Mouse (Mus musculus) frontal cortex, postnatal 36 days (tissue): Measurements from ENCODE around the gene Med21.

Experiments
- DNase-seq, 2 experiments: peaks; one replicate each; pipeline ENCODE4 v3.0.0; 2022; ENCODE audit warnings: low spot score in 2 of 2

Gene Med21

GRCm38 (mm10) chr6:146678136-146679070 is 36.1 kb downstream of the Med21 start:
- no peak for DNase-seq

- DNase-seq, result no peak
These were observed 41.5 kb downstream of the Med21 start for GRCm38 (mm10) chr6:146683881-146684280.

- DNase-seq, result no peak
These were observed 43.5 kb downstream of the Med21 start for GRCm38 (mm10) chr6:146685781-146686308.

- no peak for DNase-seq
These were observed 44.3 kb downstream of the Med21 start for GRCm38 (mm10) chr6:146686463-146687196.

- no peak for DNase-seq
These were observed 45.7 kb downstream of the Med21 start for GRCm38 (mm10) chr6:146688010-146688409.

- DNase-seq, result no peak
These were observed 46.5 kb downstream of the Med21 start for GRCm38 (mm10) chr6:146688861-146689260.

GRCm38 (mm10) chr6:146697767-146698166 is 55.4 kb downstream of the Med21 start:
- no peak for DNase-seq

GRCm38 (mm10) chr6:146698376-146698775 is 56.0 kb downstream of the Med21 start:
- DNase-seq, result no peak
